Mouse (Mus musculus): ENCODE measurements around the gene Fbxo39. TPM values are rescaled to one million over a fixed set of nuclear protein-coding genes. Genes with fewer than 3 reads are reported as not detected.
"Not testable (repeated sequence)": the region's sequence is repeated elsewhere in the genome, so short reads cannot be mapped to it uniquely, and the experiment has no call there.

Fbxo39 gene
- polyA plus RNA-seq, 1 experiment from 2014 or later, result not detected

- Histone ChIP-seq H3K27ac (no peak overlapping the region), H3K27me3 (peaks cover under 1% of the 10 kb centered on the region; the same call in 1 of the 2 replicates), H3K9ac (no peak overlapping the region), H3K9me3 (no peaks in the 10 kb centered on the region), H3K4me1 (no peaks in the 10 kb centered on the region), H3K36me3 (no peaks in the 10 kb centered on the region), H3K4me2 (no peak overlapping the region), H3K4me3 (no peak overlapping the region)
- no peak for ATAC-seq (ENCODE audit: insufficient number of reproducible peaks, insufficient read depth, low FRiP score, low TSS enrichment, low read depth)
- 73% methylated on average over 3 of the region's 3 CpGs for WGBS
Observed at GRCm38 (mm10) chr11:72324431-72324830, 10.2 kb downstream of the Fbxo39 start.

- H3K4me2 ChIP-seq, result no peak overlapping the region
- 85% methylated on average over 4 of the region's 4 CpGs for WGBS
- no peak overlapping the region for H3K4me3 ChIP-seq
- no peaks in the 10 kb centered on the region for H3K27me3 ChIP-seq
- H3K4me1 ChIP-seq, result no peaks in the 10 kb centered on the region
- H3K9me3 ChIP-seq, result no peaks in the 10 kb centered on the region
- H3K36me3 ChIP-seq, result no peaks in the 10 kb centered on the region
- no peak overlapping the region for H3K27ac ChIP-seq
- no peak for ATAC-seq (ENCODE audit: insufficient number of reproducible peaks, insufficient read depth, low FRiP score, low TSS enrichment, low read depth)
- H3K9ac ChIP-seq, result no peak overlapping the region
Observed at GRCm38 (mm10) chr11:72325701-72326100, 11.5 kb downstream of the Fbxo39 start.

GRCm38 (mm10) chr11:72332951-72333667 lies 18.9 kb downstream of the Fbxo39 start:
- no peak overlapping the region for H3K27ac ChIP-seq
- no peak overlapping the region for H3K4me2 ChIP-seq
- no peak overlapping the region for H3K9ac ChIP-seq
- no peaks in the 10 kb centered on the region for H3K36me3 ChIP-seq
- 42% methylated on average over 9 of the region's 9 CpGs for WGBS
- no peak for ATAC-seq (ENCODE audit: insufficient number of reproducible peaks, insufficient read depth, low FRiP score, low TSS enrichment, low read depth)
- H3K27me3 ChIP-seq, result no peaks in the 10 kb centered on the region
- peaks cover 7% of the 10 kb centered on the region for H3K4me1 ChIP-seq
- no peak overlapping the region for H3K4me3 ChIP-seq
- H3K9me3 ChIP-seq, result no peaks in the 10 kb centered on the region

- no peak overlapping the region for H3K9ac ChIP-seq
- no peak overlapping the region for H3K27ac ChIP-seq
- H3K4me2 ChIP-seq, result no peak overlapping the region
- H3K4me1 ChIP-seq, result peaks cover 18% of the 10 kb centered on the region
- no peaks in the 10 kb centered on the region for H3K9me3 ChIP-seq
- H3K4me3 ChIP-seq, result no peak overlapping the region
- H3K36me3 ChIP-seq, result no peaks in the 10 kb centered on the region
- H3K27me3 ChIP-seq, result no peaks in the 10 kb centered on the region
- no peak for ATAC-seq (ENCODE audit: insufficient number of reproducible peaks, insufficient read depth, low FRiP score, low TSS enrichment, low read depth)
- 76% methylated on average over 4 of the region's 4 CpGs for WGBS
Observed at GRCm38 (mm10) chr11:72334653-72335052, 20.4 kb downstream of the Fbxo39 start.

- no peak overlapping the region for H3K9ac ChIP-seq
Observed at GRCm38 (mm10) chr11:72336726-72337125, 22.5 kb downstream of the Fbxo39 start.

GRCm38 (mm10) chr11:72338437-72338871 lies 24.2 kb downstream of the Fbxo39 start:
- Histone ChIP-seq H3K9me3 (no peaks in the 10 kb centered on the region), H3K4me2 (no peak overlapping the region), H3K27ac (no peak overlapping the region), H3K9ac (no peak overlapping the region), H3K27me3 (no peaks in the 10 kb centered on the region), H3K4me1 (peaks cover 14% of the 10 kb centered on the region), H3K4me3 (no peak overlapping the region), H3K36me3 (no peaks in the 10 kb centered on the region)
- no peak for ATAC-seq (ENCODE audit: insufficient number of reproducible peaks, insufficient read depth, low FRiP score, low TSS enrichment, low read depth)
- 42% methylated on average over 5 of the region's 5 CpGs for WGBS

More at GRCm38 (mm10) chr11:72336726-72337125, 22.5 kb downstream of the Fbxo39 start:
- no peak overlapping the region for H3K4me2 ChIP-seq
- no peaks in the 10 kb centered on the region for H3K36me3 ChIP-seq
- no peak overlapping the region for H3K27ac ChIP-seq
- no peaks in the 10 kb centered on the region for H3K27me3 ChIP-seq
- ATAC-seq (ENCODE audit: insufficient number of reproducible peaks, insufficient read depth, low FRiP score, low TSS enrichment, low read depth), result no peak
- WGBS, result 83% methylated on average over 8 of the region's 8 CpGs
- no peaks in the 10 kb centered on the region for H3K9me3 ChIP-seq
- H3K4me3 ChIP-seq, result no peak overlapping the region
- peaks cover 18% of the 10 kb centered on the region for H3K4me1 ChIP-seq

GRCm38 (mm10) chr11:72339716-72340115 lies 25.5 kb downstream of the Fbxo39 start:
- Histone ChIP-seq H3K9ac (no peak overlapping the region), H3K9me3 (no peaks in the 10 kb centered on the region), H3K4me3 (no peak overlapping the region), H3K27me3 (no peaks in the 10 kb centered on the region), H3K36me3 (no peaks in the 10 kb centered on the region), H3K4me2 (no peak overlapping the region), H3K27ac (no peak overlapping the region), H3K4me1 (peaks cover 14% of the 10 kb centered on the region)
- no peak for ATAC-seq (ENCODE audit: insufficient number of reproducible peaks, insufficient read depth, low FRiP score, low TSS enrichment, low read depth)
- WGBS, result 82% methylated on average over 4 of the region's 4 CpGs

GRCm38 (mm10) chr11:72342549-72343237 lies 28.4 kb downstream of the Fbxo39 start:
- WGBS, result 7% methylated on average over 7 of the region's 7 CpGs
- Histone ChIP-seq H3K9me3 (no peaks in the 10 kb centered on the region), H3K4me3 (no peak overlapping the region), H3K36me3 (no peaks in the 10 kb centered on the region), H3K27me3 (no peaks in the 10 kb centered on the region), H3K27ac (no peak overlapping the region), H3K4me2 (peak overlapping the region; percentile 36), H3K9ac (no peak overlapping the region), H3K4me1 (peaks cover 14% of the 10 kb centered on the region)
- ATAC-seq (ENCODE audit: insufficient number of reproducible peaks, insufficient read depth, low FRiP score, low TSS enrichment, low read depth), result no peak; the same call in 1 of the 2 replicates

- H3K27ac ChIP-seq; H3K4me3 ChIP-seq; H3K27me3 ChIP-seq; H3K4me2 ChIP-seq; H3K9me3 ChIP-seq; ATAC-seq (ENCODE audit: insufficient number of reproducible peaks, insufficient read depth, low FRiP score, low TSS enrichment, low read depth); H3K36me3 ChIP-seq; H3K9ac ChIP-seq: not testable (repeated sequence)
- WGBS, result 91% methylated on average over 5 of the region's 5 CpGs
- H3K4me1 ChIP-seq, result peaks cover 10% of the 10 kb centered on the region
Observed at GRCm38 (mm10) chr11:72343238-72343625, 29.0 kb downstream of the Fbxo39 start.

- no peak for ATAC-seq (ENCODE audit: insufficient number of reproducible peaks, insufficient read depth, low FRiP score, low TSS enrichment, low read depth)
- peaks cover 10% of the 10 kb centered on the region for H3K4me1 ChIP-seq
- no peaks in the 10 kb centered on the region for H3K27me3 ChIP-seq
- no peaks in the 10 kb centered on the region for H3K9me3 ChIP-seq
- no peak overlapping the region for H3K4me2 ChIP-seq
- no peak overlapping the region for H3K27ac ChIP-seq
- WGBS, result 21% methylated on average over 8 of the region's 8 CpGs
- no peaks in the 10 kb centered on the region for H3K36me3 ChIP-seq
- H3K9ac ChIP-seq, result no peak overlapping the region
- no peak overlapping the region for H3K4me3 ChIP-seq
Observed at GRCm38 (mm10) chr11:72343904-72344303, 29.7 kb downstream of the Fbxo39 start.

- H3K36me3 ChIP-seq, result no peaks in the 10 kb centered on the region
- no peaks in the 10 kb centered on the region for H3K27me3 ChIP-seq
- WGBS, result 86% methylated on average over 11 of the region's 11 CpGs
- no peak overlapping the region for H3K27ac ChIP-seq
- no peak overlapping the region for H3K4me3 ChIP-seq
- no peak overlapping the region for H3K9ac ChIP-seq
- ATAC-seq (ENCODE audit: insufficient number of reproducible peaks, insufficient read depth, low FRiP score, low TSS enrichment, low read depth), result no peak
- no peak overlapping the region for H3K4me2 ChIP-seq
- H3K9me3 ChIP-seq, result no peaks in the 10 kb centered on the region
- peaks cover 11% of the 10 kb centered on the region for H3K4me1 ChIP-seq
Observed at GRCm38 (mm10) chr11:72344486-72344885, 30.2 kb downstream of the Fbxo39 start.

- peak overlapping the region; percentile 12; the same call in 1 of the 2 replicates for H3K4me2 ChIP-seq
- H3K9ac ChIP-seq, result no peak overlapping the region
- H3K4me1 ChIP-seq, result peaks cover 17% of the 10 kb centered on the region
- no peak for ATAC-seq (ENCODE audit: insufficient number of reproducible peaks, insufficient read depth, low FRiP score, low TSS enrichment, low read depth)
- no peak overlapping the region for H3K4me3 ChIP-seq
- 33% methylated on average over 10 of the region's 10 CpGs for WGBS
- H3K9me3 ChIP-seq, result no peaks in the 10 kb centered on the region
- no peaks in the 10 kb centered on the region for H3K36me3 ChIP-seq
- no peak overlapping the region; the same call in 1 of the 2 replicates for H3K27ac ChIP-seq
- H3K27me3 ChIP-seq, result no peaks in the 10 kb centered on the region
Observed at GRCm38 (mm10) chr11:72348563-72348962, 34.3 kb downstream of the Fbxo39 start.

Data from embryonic facial prominence, embryonic 13.5 days (tissue).